Mouse (Mus musculus) brain, embryonic 18.5 days (tissue): Measurements from ENCODE around the gene Fam184b.

ENCODE experiments used
- DNase-seq: peaks from one replicate; pipeline ENCODE4 v3.0.0-alpha.2; 2012; ENCODE audit warnings: low read depth, low spot score

Gene Fam184b

DNA sequence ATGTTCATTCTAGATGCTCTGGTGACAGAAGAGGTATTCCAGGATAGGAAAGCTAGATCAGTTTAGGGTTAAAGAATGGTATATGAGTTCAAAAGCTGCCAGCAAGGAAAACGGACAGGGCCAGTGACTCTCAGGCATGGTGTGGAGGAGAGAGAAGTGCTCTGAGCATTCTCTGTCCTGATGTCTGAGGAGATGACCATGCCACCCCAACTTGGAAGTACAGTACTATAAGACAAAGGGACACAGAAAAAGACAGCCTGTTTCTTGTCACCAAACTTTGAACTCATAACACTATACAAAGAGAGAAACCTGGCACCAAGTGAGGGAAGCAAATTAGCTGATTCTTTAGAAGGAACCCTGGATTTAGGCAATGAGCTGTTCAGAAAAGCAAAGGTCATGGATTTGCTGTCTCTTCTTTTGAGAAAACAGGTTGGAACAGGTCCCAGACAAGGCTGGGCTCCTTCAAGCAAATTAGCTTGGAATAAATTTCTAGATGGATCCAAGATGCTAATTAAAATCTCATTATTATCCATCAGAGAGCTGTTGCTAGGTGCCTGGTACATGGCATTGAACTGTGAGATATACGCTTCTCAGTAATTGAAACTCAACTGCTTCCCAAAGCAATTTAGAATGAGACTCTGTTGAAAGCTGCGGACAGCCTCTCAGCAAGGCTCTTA is 43.9 kb downstream of the Fam184b start:
- peak; percentile 52 for DNase-seq

DNA sequence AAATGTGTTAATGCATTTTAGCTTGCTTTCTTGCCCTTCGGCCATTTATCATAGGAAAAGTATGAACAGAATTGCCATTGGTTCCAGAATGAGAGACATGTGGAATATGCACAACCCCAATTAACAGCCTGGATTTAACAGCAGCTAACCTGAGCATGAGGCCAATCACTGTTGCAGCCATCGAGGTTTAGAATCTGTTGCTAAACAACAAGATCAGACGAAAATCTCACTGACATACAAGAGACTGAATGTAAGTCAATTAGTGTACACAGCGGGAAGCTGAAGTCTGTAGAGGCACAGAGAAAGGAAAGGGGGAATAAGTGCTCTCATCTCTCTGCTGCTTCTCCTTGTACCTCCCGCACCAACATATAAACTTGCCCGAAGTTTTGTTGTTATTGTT is 46.1 kb downstream of the Fam184b start:
- no peak for DNase-seq

DNA sequence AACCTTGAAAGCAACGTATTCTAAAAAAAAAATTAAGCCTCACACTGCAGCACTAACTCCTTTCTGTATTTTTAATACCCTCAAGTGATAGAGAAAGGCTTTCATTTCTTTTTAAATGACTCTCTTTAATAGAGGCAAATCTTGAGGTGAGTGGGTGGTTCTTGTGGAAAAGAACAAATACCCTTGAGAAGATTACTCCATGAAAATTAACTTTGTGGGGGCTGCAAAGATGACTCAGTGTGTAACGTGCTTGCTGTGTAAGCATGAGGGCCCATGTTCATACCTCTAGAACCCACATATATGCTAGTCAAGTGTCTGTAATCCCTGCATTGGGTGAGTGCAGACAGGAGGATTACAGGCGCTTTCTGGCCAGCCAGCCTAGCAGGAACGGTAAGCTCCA is 49.3 kb downstream of the Fam184b start:
- no peak for DNase-seq

- no peak for DNase-seq
Measured at GRCm38 (mm10) chr5:45584601-45585000, 54.8 kb downstream of the Fam184b start.

DNA sequence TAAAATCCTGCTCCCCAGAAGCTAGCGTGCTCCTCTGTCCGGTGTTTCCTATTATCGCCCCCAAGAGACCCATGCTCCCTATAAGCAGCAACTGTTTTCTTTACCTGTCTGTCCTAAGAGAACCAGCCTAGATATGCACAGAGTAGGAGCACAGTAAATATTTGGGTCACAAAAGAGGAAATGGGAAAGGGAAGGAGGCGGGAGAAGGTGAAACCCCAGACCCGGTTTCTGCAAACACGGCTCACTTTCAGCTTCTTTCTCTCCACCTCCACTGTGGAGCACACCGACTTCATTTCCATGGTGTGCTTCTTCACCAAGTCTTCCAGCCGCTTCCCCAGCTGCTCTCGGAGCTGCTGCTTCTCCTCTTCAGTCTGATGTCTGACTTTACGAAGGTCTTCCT is 59.1 kb downstream of the Fam184b start:
- DNase-seq: no peak

DNA sequence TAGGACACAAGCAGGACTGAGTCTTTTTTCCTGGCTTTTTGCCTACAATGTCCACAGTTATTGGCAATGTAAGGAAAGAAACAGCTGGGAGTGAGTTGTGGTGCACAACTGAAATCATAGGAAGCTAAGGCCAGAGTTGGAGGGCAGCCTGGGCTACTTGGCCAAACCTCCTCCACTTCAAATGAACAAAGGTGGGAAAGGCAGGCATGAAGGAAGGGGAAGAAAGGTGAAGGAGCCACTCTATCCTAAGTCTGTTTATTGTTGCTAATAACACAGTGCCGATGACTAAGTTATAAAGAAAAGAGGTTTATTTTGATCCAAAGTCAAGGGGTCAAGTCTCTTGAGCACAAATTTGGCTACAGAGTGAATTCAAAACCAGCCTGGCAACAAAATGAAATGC is 62.0 kb downstream of the Fam184b start:
- no peak for DNase-seq

DNA sequence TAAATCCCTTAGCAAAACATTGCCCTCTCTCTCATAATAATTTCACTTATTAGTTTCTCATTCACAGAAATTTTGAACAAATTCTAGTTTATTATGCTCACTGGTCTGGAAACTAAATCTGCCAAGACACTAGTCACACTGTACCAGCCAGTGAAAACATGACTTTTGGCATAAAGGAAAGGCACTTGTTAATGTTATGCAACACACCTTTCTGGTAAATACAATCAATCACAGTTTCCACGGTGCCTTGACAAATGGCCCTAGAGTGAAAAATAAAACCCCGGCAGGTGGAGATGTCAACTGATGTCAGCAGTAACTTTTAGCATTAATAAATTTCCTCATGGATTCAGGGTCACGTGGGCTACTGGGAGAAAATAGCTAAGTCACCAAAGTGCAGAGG is 62.7 kb downstream of the Fam184b start:
- no peak for DNase-seq

GRCm38 (mm10) chr5:45572816-45573215 is 66.6 kb downstream of the Fam184b start:
- no peak for DNase-seq

- no peak for DNase-seq
Measured at GRCm38 (mm10) chr5:45565829-45566228, 73.6 kb downstream of the Fam184b start.

GRCm38 (mm10) chr5:45564054-45564453 is 75.4 kb downstream of the Fam184b start:
- no peak for DNase-seq

- DNase-seq: no peak
Measured at GRCm38 (mm10) chr5:45549586-45549985, 89.8 kb downstream of the Fam184b start.

- DNase-seq: no peak
Measured at GRCm38 (mm10) chr5:45543374-45543773, 96.0 kb downstream of the Fam184b start.

DNA sequence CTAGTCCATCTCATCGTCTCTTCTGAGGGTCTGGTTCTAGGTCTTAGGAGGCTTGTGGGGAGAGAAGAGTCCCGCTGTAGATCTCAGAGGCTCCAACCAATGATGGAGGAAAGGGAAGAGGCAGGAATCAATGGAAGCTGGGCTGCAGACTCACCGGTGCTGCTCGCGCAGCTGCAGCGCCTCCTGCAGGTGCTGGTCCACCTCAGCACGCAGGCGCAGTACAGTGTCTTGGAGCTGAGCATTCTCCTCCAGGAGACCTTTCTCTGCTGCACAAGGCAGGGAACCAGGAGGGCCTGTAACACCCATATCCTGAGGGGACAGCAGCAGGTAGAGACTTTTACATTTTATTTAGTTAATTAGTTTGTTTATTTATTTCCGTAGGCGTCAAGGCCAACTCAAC is 99.9 kb downstream of the Fam184b start:
- DNase-seq: no peak

GRCm38 (mm10) chr5:45535177-45535576 is 104.2 kb downstream of the Fam184b start:
- DNase-seq: no peak

DNA sequence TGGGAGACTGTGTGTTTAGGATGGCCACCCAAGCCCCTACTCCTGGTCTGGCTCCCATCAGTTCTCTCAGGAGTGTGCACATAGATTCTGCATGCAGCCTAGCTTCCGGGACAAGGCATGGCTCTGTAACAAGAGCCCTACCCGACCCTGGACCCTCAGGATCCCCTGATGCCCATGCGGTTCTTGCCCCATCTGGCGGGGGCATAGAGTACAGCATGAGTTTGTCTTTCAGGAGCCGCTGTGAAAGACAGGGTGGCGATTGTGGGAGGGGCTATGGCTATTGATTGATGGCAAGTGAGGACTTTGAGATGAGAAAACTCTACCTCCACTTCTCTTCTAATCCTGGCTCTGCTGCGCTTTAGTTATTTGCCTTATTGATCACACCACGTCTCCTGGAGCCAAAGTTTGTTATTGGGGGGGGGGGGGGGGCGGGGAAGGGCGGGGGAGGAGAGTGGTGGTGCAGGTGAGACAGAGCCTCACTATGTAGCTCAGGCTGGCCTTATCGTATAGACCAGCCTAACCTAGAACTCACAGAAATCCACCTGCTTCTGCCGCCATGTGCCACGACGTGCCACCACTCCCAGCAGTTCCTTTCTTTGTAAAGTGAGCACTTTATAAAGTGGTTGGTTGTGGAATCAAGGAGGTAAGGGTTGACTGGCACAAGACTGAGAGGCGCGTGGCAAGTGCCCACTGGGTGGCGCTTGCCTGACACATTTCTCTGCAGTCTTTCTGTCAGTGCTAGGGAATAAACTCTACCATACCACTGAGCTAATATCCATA is 104.9 kb downstream of the Fam184b start:
- no peak for DNase-seq

DNA sequence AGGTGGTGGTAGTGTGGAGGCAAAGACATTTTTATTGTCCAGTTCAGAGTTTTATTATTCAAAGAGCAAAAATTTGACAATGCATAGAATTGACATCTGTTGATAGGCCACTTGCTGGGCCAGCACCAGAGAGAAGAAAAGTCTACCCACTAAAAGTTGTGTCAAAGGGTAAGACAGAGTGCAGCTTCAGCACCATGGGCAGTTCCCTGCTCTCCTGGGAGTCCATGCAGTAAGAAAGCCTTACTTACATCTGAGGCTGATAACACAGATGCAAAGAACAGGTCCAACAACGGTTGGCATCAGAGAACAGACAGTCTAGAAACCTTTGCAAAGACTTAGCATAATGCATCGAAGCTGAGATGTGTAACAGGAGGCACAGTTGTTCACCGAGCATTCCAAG is 109.7 kb downstream of the Fam184b start:
- DNase-seq: no peak

GRCm38 (mm10) chr5:45526338-45526737 is 113.1 kb downstream of the Fam184b start:
- no peak for DNase-seq

GRCm38 (mm10) chr5:45525101-45525500 is 114.3 kb downstream of the Fam184b start:
- no peak for DNase-seq

- DNase-seq: no peak
Measured at GRCm38 (mm10) chr5:45521601-45522000, 117.8 kb downstream of the Fam184b start.

DNA sequence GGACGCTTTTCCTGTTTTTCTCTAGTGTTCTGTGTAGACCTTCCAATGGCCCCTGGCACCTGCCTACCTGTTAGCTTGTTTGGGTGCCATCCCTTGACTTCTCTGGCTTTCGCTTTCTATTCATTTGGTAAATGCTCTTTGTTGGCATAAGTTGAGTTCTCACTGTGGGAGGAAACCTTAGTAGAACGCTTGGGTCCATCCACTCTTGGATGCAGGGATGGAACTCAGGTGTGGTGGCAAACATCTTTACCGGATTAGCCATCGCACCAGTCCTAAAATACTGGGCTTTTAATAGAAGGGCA is 118.7 kb downstream of the Fam184b start:
- DNase-seq: no peak

DNA sequence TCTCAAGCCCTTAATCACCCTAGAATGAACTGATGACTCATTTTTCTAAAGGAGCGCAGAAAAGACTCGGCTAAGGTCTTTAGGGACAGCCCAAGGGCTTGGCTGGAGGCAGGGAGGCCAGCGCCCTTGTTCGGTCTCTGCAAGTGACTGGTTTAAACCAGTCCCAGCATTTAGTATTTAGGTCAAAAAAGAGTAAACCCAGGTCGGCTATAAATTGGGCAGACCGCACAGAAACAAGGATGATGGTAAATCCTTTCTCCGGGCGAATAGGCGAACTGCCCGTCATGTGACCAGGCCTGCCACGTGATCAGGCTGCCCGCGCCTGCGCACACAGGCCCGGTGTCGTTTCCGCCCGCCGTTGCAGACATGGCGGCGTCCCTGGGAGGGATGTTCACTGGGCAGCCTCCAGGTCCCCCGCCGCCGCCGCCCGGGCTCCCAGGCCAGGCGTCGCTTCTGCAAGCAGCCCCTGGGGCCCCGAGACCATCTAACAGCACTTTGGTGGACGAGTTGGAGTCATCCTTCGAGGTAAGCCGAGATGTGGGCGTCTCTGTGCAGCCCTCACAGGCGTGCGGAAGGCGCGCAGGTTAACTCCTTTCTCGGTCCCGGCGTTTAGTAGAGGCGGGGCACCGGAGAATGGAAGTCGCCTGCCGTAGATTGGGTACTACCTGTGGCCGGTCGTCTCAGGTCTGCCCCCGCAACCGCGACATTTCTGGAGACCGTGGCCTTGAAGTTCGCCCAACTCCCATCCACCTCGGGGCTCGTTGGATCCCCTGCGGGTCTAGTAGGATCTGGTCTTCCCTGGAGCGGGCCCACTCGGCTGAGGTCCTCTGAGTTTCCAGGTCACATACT is 119.2 kb downstream of the Fam184b start, which contains the start of gene Med28:
TSS of gene Med28 (plus strand) at position 270 of the 849 bp plus-strand sequence.
- peak; percentile 82 for DNase-seq

DNA sequence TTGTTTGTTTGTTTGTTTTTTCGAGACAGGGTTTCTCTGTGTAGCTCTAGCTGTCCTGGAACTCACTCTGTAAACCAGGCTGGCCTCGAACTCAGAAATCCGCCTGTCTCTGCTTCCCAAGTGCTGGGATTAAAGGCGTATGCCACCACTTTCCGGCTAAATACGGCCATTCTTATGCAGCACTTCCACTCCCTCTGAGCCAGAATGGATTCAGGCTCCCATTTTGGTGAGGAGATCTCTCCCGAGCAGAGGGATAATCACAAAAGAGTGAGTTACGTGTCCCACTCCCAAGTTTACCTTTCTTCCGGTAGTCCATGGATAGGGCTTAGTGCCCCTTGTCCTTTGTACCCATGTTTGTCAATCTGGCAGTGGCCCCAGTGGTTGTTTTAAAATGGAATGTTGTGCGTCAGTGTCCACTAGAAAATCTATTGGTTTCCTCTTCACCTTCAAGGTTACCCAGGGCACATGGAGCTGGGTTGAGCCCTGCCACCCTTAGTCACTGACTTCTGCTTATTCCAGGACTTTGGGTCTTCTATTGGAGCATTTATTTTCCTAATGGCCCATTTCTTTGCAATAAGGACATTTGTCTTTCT is 124.2 kb downstream of the Fam184b start:
- DNase-seq: no peak
